1 mouse cellular context compared by ENCODE assay signal in genomic region chr5:122079796-122080195, GRCm38 (mm10).
TF ChIP-seq lines count a peak whose summit lies in the region.

No protein-coding gene starts in this region.

TF ChIP-seq in MEL, 35 proteins besides CTCF, POLR2A, EP300 and RAD21 (continued from another document):
- TF ChIP-seq USF1 (IDR thresholded peaks at IDR 0.05; ENCODE audit: low read depth, low read length), result peak; percentile 17; the same call in 1 of the 2 replicates
TF ChIP-seq in MEL: peak in this region for 1.
